Mouse (Mus musculus): ENCODE data around the gene Art2b.
"Not testable (repeated sequence)": the region's sequence is repeated elsewhere in the genome, so short reads cannot be mapped to it uniquely, and the experiment has no call there.

Gene Art2b

DNA sequence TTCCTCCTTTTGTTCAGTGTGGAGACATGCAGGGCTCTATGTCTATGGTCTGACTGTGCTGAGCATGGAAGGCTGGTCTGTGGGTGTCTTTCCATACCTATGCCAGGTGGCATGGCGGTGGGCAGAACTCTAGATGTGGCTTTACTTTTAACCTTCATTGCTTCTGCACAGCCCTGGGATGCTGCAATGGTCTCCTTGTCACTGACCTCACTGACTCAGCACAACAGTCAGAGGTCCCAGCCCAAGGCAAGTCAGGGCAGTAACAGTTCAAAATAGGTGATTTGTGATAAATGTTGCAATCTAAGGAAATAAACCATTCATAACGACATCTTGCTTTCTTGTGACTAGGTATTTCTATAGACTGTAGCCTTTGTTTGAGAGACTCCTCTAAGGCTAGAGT lies 21.3 kb downstream of the Art2b start:
- in situ Hi-C loops (cut with MseI, MboI) = no loop called here

DNA sequence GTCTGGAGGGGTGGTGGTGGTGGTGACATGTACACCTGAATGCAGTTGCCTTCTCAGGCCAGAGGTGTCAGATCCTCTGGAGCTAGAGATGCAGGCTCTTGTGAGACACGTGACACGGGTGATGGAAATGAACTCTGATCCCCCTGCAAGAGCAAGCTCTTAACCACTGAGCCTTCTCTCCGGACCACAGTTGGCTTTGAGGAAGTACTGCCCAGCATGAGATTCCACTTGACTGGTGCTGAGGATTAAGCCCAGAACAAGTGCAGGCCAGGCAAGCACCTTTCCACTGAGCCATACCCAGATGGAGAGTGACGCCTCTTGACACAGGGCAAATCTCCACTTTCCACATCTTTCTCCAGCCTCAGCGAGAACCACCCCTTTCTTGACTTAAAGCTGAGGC lies 26.0 kb downstream of the Art2b start:
- in situ Hi-C loops (cut with MseI, MboI) = not testable (repeated sequence)

DNA sequence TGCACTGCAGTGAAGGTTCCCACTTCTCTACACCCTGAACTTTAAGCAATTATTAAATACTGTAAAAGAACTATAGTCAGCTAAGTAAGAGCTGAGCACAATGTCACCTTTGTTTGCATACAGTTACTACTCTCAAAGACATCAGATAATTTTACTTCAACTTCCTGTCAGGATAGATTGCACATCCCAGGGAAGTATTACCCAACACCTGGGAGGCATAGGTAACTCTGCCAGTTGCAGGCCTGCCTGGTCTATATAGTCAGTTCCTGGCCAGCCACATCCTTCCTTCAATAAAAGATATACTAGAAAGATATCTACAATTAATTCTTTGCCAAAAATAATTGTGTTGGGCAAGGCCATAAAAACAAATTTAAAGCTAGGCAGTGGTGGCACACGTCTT lies 28.0 kb downstream of the Art2b start:
- in situ Hi-C loops (cut with MseI, MboI) = no loop called here

DNA sequence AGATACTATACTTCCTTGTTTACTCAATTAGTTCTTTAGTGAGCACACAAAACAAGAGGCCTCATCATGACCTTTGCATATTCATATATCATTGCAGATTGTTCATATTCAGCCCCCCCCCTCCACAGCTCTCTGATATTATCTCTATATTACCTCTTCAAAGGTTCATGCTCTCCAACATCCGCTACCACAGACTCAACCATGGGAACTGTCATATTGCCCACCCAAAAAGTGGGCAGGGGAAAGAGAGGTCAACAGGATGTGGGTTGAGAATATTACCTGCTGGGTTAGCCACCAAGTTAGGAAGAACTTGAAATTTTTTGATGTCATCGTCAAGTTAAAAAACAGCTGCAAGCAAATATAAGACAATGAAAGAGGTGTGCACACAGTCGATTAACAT lies 29.9 kb downstream of the Art2b start:
- in situ Hi-C loops (cut with MseI, MboI) = not testable (repeated sequence)

DNA sequence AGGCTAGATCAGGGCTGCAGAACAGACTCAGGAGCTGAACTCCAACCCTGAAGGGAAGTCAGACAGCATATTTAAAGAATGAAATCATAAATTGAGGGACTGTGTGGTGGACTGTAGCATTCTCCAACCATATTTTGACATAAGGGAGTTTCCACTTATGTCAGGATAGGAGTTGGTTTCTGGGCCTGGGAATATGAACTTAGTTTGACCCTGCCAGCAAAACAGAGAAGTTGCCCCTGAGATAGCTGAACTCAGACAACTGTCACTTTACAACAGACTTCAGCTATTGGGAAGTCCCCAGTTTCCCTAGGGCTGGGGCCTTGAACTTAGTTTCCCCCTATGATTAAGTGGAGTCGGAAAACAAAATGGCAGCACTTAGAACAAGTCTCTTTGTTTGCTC lies 33.9 kb downstream of the Art2b start:
- in situ Hi-C loops (cut with MseI, MboI) = no loop called here

DNA sequence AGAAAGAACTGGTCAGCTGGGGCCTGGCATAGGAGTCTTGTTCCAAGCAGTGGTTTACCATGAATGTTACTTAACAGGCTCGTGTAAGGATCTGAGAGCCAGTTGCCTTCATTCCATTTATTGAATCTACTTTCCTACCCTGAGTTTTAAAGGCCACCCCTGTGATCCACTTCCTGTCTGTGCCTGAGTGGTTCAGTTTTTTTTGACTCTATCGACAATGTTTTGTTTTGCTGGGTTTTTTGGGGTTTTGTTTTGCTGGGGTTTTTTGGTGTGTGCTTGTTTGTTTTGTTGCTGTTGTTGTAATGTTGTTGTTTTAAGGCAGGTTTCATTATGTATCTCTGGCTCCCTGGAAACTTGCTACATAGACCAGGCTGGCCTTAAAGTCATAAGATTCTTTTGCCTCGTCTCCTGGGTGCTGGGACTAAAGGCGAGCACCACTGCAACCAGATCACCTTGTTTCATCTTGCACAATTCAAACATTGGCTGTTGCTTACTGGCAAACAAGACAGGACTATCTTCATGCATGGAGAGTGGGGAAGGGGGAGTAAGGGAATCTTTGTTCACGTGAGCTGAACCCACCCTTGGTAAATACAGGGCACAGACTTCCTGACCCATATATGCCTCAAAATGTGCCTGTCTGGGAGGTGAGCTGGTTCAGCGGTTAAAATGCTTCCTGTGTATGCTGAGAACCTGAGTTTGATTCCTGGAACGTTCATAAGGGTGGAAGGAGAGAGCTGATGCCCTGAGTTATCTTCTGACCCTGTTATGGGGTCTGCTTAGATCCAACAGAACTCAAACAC lies 34.5 kb downstream of the Art2b start:
- in situ Hi-C loops (cut with MseI, MboI) = no loop called here

DNA sequence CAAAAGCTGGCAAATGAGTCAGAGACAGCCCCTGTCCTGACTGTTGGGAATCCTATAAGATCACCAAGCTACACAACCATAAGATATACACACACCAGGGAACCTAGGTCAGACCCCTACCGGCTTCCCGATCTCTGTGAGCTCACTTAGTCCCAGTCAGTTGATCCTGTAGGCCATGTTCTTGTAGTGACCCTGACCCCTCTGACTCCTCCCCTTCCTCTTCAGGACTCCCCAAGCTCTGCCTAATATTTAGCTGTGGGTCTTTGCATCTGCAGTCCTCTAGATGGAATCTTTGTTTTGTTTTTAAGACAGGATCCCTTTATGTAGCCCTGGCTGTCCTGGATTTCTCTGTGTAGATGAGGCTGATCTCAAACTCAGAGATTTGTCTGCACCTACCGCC lies 36.1 kb downstream of the Art2b start:
- in situ Hi-C loops (cut with MseI, MboI) = loop anchor here in 1 of 2 experiments (25.0 kb wide), 1 partner anchor 112 kb away; no protein-coding TSS in a partner anchor

DNA sequence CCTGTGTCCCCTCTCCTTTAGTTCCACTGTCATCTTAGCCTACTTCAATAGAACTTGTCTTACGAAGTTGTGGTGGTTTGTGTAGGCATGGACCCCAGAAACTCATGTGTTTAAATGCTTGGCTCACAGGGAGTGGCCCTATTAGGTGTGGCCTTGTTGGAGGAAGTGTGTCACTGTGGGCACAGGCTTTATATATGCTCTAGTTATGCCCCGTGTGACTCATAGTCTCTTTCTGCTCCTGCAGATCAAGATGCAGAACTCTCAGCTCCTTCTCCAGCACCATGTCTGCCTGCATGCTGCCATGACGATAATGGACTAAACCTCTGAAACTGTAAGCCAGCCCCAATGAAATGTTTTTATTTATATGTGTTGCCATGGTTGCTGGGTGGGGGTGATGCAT lies 37.7 kb downstream of the Art2b start:
- in situ Hi-C loops (cut with MseI, MboI) = loop anchor here in 1 of 2 experiments (25.0 kb wide), 1 partner anchor 110 kb away; no protein-coding TSS in a partner anchor

DNA sequence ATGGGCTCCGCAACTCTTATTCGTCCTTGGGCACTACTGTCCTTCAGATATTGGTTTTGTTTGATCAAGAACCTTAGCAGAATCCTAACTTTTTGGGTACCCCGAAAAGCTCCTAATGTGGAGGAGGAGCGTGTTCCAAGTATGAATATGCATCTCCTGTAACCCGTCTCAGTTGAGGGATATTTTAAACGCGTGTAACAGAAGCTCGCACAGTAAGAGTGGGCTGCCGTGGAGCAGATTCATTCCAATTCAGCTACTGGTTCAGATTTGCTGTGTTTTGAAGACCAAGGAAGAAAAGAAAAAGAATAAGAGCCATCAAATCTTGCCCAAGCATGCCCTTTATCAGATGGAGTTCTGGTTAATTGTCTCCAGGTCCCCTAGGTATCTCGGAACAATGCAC lies 43.7 kb downstream of the Art2b start:
- in situ Hi-C loops (cut with MseI, MboI) = loop anchor here in 1 of 2 experiments (25.0 kb wide), 1 partner anchor 104 kb away; no protein-coding TSS in a partner anchor

DNA sequence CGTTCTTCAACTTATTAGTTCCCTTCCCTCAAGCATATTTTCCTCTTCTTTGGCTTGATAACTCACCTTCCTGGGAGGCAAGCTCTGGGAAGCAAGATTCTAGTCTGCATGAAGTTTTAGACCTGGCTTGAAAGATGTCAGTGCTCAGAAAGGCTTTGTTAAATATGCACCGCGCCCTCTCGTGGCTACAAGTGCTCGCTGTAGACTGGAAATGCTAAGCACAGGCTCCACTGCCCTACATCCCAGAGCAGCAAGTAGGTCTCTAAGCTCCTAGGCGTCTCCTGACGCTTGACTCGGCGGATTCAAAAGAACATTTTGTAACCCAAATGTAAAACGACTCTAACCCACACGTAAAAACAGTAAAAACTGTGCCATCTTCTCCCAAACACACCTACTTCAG lies 44.3 kb downstream of the Art2b start:
- in situ Hi-C loops (cut with MseI, MboI) = loop anchor here in 1 of 2 experiments (25.0 kb wide), 1 partner anchor 104 kb away; no protein-coding TSS in a partner anchor

DNA sequence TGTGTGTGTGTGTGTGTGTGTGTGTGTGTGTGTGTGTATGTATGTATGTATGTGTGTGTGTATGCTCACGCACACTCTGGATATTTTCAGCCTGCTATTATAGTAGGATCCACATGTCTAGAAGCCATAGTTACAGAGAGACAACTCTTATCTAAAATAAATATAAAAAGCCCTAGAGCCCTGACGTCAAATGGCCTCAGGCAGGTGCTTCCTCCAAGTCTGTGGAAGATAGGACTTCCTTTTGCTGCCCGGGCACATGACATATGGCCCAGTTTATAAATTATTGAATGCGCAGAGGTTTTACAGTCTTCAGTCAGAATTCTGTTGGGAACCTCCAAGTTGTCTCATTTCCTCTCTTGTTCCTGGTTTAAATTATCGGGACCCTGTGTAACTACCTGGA lies 44.7 kb downstream of the Art2b start:
- in situ Hi-C loops (cut with MseI, MboI) = loop anchor here in 1 of 2 experiments (25.0 kb wide), 1 partner anchor 103 kb away; no protein-coding TSS in a partner anchor

DNA sequence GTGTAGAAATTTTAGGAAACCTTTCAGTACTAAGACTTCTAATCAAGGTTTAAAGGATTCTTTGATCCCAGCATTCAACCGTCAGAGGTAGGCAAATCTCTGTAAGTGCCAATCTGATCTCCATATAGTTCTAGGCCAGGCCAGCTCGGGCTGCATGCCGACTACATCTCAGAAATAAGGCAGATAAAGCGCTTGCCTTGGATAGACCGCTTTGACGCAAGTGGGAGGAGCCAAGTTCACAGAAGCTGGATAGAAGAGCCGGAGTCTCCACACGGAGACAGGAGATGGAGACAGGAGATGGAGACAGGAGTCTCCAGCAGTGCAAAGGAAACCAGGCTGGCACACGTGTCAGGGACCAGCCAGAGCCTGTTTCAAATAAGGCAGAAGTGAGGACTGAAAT lies 45.6 kb downstream of the Art2b start:
- in situ Hi-C loops (cut with MseI, MboI) = loop anchor here in 1 of 2 experiments (25.0 kb wide), 1 partner anchor 102 kb away; no protein-coding TSS in a partner anchor

DNA sequence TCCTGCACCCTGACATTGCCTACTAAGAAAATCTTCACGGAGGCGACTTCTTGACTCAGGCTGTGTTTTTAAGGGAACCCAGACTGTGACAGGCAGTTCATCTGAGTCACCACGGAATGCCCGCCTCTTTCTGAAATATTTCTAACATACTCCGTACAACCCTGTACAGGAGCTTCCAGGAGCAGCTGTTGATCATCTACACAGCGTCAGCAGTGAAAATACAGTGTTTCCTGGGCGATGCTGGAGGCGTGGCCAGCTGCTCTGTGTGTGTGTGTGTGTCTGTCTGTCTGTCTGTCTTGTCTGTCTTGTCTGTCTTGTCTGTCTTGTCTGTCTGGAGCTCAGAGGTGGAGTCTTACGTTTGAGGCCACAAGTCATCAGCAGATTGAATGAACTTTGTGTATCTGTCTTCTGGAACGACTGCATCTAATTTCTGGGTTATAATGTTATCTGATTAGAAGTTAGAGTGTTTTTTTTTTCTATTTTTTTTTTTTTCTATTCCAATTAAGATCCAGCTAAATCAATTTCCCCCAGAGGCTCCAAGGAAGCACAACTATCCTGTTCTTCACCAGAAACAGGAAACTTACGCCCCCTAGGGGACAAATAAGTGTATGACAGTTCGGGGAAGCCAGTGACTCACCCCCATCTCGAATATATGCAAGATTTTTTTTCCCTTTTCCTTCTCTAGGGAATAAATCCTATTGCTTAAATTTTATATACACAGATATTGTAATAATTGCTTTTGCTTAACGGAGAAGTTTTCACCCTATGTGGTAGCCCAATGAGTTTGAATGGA lies 47.1 kb downstream of the Art2b start:
- in situ Hi-C loops (cut with MseI, MboI) = loop anchor here in 1 of 2 experiments (25.0 kb wide), 1 partner anchor 101 kb away; no protein-coding TSS in a partner anchor

DNA sequence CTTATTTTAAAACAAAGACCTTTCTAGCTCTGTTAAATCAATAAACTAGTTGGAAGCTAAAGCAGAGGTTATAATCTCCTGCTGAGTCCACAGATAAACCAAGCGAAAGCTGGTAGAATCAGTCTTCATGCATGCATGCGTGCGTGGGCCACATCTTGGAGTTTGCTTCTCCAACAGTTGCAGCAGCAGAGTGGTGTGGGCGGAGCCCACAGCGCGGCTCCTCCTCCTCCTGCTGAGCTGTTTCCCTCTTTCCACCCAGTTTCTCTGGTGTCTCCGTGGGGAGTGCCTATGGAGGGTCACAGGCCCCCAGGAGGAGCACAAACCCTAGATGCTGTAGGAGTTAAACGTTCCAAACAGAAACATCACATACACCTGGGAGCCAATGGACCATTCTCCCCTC lies 47.9 kb downstream of the Art2b start:
- in situ Hi-C loops (cut with MseI, MboI) = loop anchor here in 1 of 2 experiments (25.0 kb wide), 1 partner anchor 100 kb away; no protein-coding TSS in a partner anchor

DNA sequence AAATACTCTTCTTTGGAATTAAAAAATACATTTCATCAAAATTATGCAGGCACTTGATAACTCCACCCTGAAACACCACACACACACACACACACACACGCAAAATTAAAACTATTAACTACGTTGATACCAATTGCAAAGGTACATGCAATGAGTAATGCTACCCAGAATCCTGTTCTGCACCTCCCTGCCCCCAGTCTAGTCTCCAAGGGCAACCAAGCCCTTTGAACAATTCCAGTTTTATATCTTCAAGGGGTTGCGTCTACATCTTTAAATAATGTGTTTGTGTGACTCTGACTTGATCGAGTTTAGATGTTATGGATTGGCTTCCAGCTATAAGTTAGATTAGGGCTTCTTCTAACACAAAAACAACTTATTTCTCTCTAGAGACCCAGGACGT lies 49.9 kb downstream of the Art2b start:
- in situ Hi-C loops (cut with MseI, MboI) = loop anchor here in 1 of 2 experiments (25.0 kb wide), 1 partner anchor 98 kb away; no protein-coding TSS in a partner anchor

DNA sequence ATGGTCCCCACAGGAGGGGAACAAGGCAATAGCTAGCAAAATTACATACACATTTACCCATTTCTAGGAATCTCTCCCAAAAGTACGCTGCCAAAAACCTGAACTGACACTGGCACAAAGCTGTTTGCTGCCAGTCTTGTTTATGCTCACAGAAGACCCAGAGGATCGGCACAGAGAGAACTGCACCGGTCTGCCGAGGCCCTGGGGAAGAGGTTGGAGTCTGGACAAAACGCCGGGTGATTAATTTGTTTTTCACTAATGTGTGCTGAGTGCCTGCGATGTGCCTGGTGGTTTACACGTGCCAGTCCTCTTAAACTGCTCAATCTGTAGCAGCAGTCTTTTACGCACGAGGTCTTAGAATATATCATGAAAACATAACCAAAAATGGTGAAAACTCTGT lies 50.3 kb downstream of the Art2b start:
- in situ Hi-C loops (cut with MseI, MboI) = loop anchor here in 1 of 2 experiments (25.0 kb wide), 1 partner anchor 98 kb away; no protein-coding TSS in a partner anchor

DNA sequence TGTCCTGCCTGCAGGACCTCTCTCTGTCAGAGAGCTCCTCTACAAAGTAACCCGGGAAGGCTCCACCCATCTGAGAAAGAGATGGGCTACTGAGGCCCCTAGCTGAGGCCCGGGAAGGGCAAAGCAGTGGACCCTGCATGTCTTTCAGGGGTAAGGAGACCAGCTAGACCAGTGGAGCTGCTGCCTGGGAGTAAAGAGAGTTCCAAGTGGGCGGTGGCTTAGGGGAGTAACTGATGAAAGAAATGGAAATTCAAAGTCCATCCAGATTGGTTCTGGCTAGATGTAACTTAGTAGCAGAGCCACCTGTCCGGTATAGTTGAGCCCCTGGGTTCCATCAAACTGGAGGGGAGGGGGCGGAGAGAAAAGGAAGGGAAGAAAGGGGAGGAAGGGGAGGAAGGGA lies 51.0 kb downstream of the Art2b start:
- in situ Hi-C loops (cut with MseI, MboI) = loop anchor here in 1 of 2 experiments (25.0 kb wide), 1 partner anchor 97 kb away; no protein-coding TSS in a partner anchor

All from mouse trophoblast stem cell (cell line).